Mouse (Mus musculus): ENCODE measurements around the gene Odaph. TPM values are rescaled to one million over a fixed set of nuclear protein-coding genes. Genes with fewer than 3 reads are reported as not detected.

Gene Odaph
- polyA plus RNA-seq, 1 experiment from 2014 or later: not detected

DNA sequence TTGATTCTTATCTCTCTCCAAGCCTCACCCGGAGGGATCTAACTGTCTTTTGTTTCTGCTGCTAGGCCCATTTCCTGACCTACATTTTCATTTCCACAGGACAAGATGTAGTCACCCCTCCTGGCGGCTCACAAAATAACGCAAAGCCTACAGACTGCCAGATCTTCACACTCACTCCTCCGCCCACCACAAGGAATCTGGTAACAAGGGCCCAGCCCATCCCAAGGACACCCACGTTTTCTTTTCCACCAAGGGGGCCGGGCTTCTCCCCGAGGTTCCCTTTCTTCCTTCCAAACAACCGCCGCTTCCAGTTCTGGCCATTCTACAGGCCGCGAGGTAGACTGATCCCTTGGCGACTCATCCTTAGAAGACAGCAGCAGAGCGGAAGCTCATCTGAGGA lies 7.3 kb downstream of the Odaph start:
- no peak overlapping the region for H3K4me3 ChIP-seq
- no peak for ATAC-seq (ENCODE audit: low FRiP score)
- H3K36me3 ChIP-seq: no peaks in the 10 kb centered on the region
- H3K27me3 ChIP-seq: no peaks in the 10 kb centered on the region
- 59% methylated on average over 13 of the region's 13 CpGs for WGBS
- H3K4me1 ChIP-seq: no peaks in the 10 kb centered on the region
- no peak overlapping the region for H3K27ac ChIP-seq
- H3K9me3 ChIP-seq (replicated peaks): no peaks in the 10 kb centered on the region
- no peak overlapping the region for H3K4me2 ChIP-seq (replicated peaks)
- H3K9ac ChIP-seq: no peak overlapping the region

DNA sequence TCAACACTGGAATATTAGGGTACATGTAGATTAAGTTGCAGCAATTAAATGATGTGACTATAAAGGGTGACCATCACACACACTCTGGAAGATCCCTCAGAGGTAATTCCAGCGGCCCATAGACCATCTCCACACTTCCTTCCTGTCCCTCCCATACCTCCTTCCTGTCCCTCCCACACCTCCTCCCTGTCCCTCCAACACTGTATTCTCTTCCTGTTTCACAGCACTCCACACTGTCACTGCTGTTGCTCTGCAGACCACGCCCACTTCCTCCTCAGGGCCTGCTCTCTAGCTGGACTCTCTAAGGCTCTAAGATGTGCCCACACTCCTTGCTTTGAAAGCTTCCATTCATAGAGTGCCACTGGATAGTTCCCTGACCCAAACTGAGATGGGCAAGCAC lies 13.5 kb downstream of the Odaph start:
- whole genome bisulfite sequencing: 71% methylated on average over 2 of the region's 2 CpGs
- Histone ChIP-seq H3K27me3 (no peaks in the 10 kb centered on the region), H3K9me3 (replicated peaks) (no peaks in the 10 kb centered on the region), H3K4me1 (no peaks in the 10 kb centered on the region), H3K9ac (no peak overlapping the region), H3K27ac (no peak overlapping the region), H3K4me2 (replicated peaks) (no peak overlapping the region), H3K4me3 (no peak overlapping the region), H3K36me3 (no peaks in the 10 kb centered on the region)
- ATAC-seq (ENCODE audit: low FRiP score): no peak

DNA sequence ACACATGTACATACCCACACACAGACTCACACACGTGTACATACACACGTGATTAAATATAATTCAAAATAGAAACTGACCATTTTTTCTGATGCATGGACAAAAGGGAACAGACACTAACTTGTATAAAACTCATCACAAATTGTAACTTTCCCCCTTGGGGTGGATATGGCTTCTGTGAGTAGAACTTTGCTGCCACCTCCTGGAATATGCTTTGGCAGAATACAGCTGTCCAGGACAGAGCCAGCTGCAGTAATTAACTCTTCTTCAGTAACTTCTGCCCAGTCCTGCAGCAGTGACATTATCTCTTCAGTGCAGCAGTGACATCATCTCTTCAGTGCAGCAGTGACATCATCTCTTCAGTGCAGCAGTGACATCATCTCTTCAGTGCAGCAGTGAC lies 15.7 kb downstream of the Odaph start:
- Histone ChIP-seq H3K36me3 (no peaks in the 10 kb centered on the region), H3K4me2 (replicated peaks) (no peak overlapping the region), H3K9me3 (replicated peaks) (no peaks in the 10 kb centered on the region), H3K4me3 (no peak overlapping the region), H3K4me1 (no peaks in the 10 kb centered on the region), H3K27me3 (no peaks in the 10 kb centered on the region), H3K9ac (no peak overlapping the region), H3K27ac (no peak overlapping the region)
- no peak for ATAC-seq (ENCODE audit: low FRiP score)
- 63% methylated on average over 2 of the region's 2 CpGs for WGBS

DNA sequence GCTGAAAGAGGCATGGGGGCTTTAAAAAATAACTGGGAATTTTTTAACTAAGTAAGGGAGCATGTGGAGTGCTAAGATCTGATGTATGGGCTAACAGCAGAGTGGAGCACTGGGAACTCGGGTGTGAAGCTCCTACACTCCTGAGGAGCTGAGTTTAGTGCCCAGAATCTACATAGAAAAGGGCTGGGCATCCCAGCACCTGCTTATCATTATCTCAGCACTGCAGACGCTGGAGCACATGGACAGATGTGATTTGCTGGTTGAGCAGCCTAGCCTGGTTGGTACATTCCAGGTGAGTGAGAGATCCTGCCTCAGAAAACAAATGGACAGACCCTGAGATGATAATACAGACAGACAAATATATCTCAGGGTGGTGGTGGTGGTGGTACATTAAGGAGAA lies 22.6 kb downstream of the Odaph start:
- no peak overlapping the region for H3K27ac ChIP-seq
- no peak overlapping the region for H3K4me2 ChIP-seq (replicated peaks)
- H3K36me3 ChIP-seq: no peaks in the 10 kb centered on the region
- no peak overlapping the region for H3K4me3 ChIP-seq
- H3K9me3 ChIP-seq (replicated peaks): no peaks in the 10 kb centered on the region
- 40% methylated on average over 2 of the region's 2 CpGs for WGBS
- ATAC-seq (ENCODE audit: low FRiP score): no peak
- H3K9ac ChIP-seq: no peak overlapping the region
- no peaks in the 10 kb centered on the region for H3K27me3 ChIP-seq
- H3K4me1 ChIP-seq: no peaks in the 10 kb centered on the region

DNA sequence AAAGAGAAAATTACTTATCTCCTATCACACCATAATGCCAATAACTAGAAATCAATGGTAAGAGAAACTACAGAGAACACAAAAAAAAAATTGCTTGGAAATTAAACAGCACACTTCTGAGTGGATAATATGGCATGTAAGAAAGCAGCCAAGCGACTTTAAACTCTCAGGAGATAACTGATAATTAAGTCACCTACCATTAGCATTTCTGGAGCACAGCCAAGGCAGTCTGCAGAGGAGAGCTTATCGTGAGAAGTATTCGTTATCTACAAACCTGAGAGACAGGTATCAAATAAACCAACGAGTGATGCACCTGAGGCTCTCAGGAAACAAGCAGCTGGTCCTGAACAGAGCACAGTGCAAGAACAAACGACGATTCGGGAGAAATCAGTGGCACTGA lies 24.5 kb downstream of the Odaph start:
- H3K27me3 ChIP-seq: no peaks in the 10 kb centered on the region
- no peak overlapping the region for H3K4me2 ChIP-seq (replicated peaks)
- 78% methylated on average over 7 of the region's 7 CpGs for WGBS
- no peaks in the 10 kb centered on the region for H3K9me3 ChIP-seq (replicated peaks)
- H3K36me3 ChIP-seq: no peaks in the 10 kb centered on the region
- no peak for ATAC-seq (ENCODE audit: low FRiP score)
- H3K4me1 ChIP-seq: no peaks in the 10 kb centered on the region
- no peak overlapping the region for H3K4me3 ChIP-seq
- H3K27ac ChIP-seq: no peak overlapping the region
- H3K9ac ChIP-seq: no peak overlapping the region

DNA sequence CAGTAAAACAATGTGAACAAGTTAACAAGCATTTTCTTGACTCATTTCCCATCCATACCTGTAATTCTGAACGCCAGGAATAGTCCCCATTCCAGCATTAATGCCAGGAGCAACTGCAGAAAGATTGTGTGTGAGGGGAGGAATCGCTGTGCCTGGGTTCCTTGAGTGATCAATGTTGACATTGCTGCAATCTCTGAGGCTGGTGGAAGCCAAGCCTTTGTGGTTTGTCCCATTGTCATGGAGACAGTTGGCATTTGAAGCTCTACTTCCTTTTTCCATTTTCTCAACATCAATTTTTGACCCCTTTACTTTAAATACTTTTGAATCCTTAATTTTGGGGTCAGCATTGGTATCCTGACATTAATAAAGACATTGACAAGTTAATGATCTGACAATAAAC lies 32.7 kb downstream of the Odaph start:
- Histone ChIP-seq H3K4me2 (replicated peaks) (no peak overlapping the region), H3K4me3 (no peak overlapping the region), H3K27ac (no peak overlapping the region), H3K27me3 (no peaks in the 10 kb centered on the region), H3K36me3 (no peaks in the 10 kb centered on the region), H3K9me3 (replicated peaks) (no peaks in the 10 kb centered on the region), H3K9ac (no peak overlapping the region), H3K4me1 (no peaks in the 10 kb centered on the region)
- WGBS: 66% methylated on average over 2 of the region's 2 CpGs
- no peak for ATAC-seq (ENCODE audit: low FRiP score)

DNA sequence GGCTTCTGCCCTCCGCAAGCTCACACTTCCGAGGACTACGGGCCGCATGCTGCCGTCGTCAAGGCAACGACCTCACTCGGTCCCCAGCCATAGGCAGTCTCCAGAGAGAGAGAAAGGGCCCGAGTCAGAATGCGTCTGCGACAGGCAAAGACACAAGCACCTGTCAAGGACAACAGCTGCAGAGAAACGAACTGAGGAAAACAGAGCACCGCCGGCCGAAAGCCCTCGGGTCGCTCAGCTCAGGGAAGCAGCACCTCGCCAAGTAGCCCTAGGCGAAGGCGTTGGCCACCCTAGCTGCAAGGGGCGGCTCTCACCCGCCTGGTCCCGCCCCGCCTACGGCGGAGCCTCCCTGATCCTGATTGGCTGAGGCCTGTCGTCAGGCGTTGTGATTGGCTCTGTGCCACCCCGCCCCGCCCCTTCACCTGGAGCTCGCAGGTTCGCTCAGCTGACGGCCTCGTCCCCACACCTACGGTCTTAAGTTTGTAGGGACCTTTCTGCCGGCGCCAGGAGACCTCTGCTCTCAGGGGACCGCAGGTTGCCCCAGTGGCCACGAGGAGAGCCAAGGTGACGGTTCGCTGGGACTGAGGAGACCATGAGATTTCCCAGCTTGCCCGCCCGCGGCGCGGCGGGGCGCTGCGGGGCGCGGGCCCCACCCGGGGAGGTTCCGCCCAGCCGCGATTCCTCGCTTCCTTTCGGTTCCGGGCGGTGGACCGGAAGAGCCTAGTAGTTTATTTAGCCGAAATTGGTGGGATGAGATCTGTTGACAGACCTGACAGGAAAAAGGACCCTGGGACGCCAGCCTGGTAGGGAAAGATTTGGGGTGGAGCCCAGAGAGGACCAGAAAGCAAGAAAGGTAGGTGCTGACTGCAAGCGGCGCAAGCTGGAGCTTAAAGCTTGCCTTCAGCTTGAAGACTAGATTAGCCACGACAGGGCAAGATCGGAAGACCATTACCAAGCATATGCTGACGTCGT lies 55.4 kb downstream of the Odaph start:
- H3K27ac ChIP-seq: no peak overlapping the region

DNA sequence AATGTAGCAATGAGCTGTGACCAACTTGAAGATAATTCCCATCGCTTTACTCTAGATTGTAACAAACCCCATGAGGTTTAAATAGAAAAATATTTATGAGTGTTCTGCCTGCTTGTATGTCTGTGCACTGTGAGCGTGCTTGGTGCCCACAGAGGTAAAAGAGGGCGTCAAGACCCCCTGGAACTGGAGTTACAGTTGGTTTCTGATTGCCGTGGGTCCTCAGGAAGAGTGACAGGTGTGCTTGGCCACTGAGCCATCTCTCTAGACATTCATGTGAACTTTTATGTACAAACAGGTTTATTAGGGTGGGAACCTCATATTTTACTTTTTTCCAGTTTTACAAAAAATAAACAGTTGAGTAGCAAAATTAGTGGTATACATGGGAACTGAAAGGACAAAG lies 56.5 kb downstream of the Odaph start, which contains the start of gene Cdkl2:
Cdkl2 (minus strand) TSS at position 101 of the 400 bp plus-strand sequence.
- WGBS: 73% methylated on average over 4 of the region's 4 CpGs
- H3K4me1 ChIP-seq: 0 out of 2 replicates have a peak, but pooled peaks cover 3% of the 10 kb centered on the region
- H3K9me3 ChIP-seq (replicated peaks): no peaks in the 10 kb centered on the region
- H3K4me3 ChIP-seq: peak within 1 kb of the TSS; percentile 63
- no peak for ATAC-seq (ENCODE audit: low FRiP score)
- no peaks in the 10 kb centered on the region for H3K36me3 ChIP-seq
- no peak within 1 kb of the TSS for H3K27ac ChIP-seq
- H3K4me2 ChIP-seq (replicated peaks): peak within 1 kb of the TSS; percentile 91
- peaks cover 7% of the 10 kb centered on the region for H3K27me3 ChIP-seq
- H3K9ac ChIP-seq: peak within 1 kb of the TSS; percentile 32; the same call in 1 of the 2 replicates

More for the DNA sequence above, 55.4 kb downstream of the Odaph start:
- peaks cover 9% of the 10 kb centered on the region for H3K27me3 ChIP-seq
- H3K4me3 ChIP-seq: peak overlapping the region; percentile 63
- peak overlapping the region; percentile 32; the same call in 1 of the 2 replicates for H3K9ac ChIP-seq
- H3K36me3 ChIP-seq: no peaks in the 10 kb centered on the region
- WGBS: 1% methylated on average over 68 of the region's 68 CpGs
- peak overlapping the region; percentile 91 for H3K4me2 ChIP-seq (replicated peaks)
- ATAC-seq (ENCODE audit: low FRiP score): peak; percentile 99
- 0 out of 2 replicates have a peak, but pooled peaks cover 3% of the 10 kb centered on the region for H3K4me1 ChIP-seq
- no peaks in the 10 kb centered on the region for H3K9me3 ChIP-seq (replicated peaks)

Other genes with a start within 250 kb of the Odaph start
- gene Rchy1, start 24.4 kb upstream of the Odaph start, polyA plus RNA-seq (2016; fragmentation: Nextera tagmentation; extraction: Ambion mirVana): 71.0 and 74.0 TPM in 2 replicates
- gene Cdkl2, start 56.4 kb downstream of the Odaph start, polyA plus RNA-seq (2016; fragmentation: Nextera tagmentation; extraction: Ambion mirVana): 2.0 TPM in 2 replicates
- gene G3bp2, start 96.2 kb downstream of the Odaph start, polyA plus RNA-seq (2016; fragmentation: Nextera tagmentation; extraction: Ambion mirVana): 334 and 368 TPM in 2 replicates
- gene Uso1, start 150.5 kb downstream of the Odaph start, polyA plus RNA-seq (2016; fragmentation: Nextera tagmentation; extraction: Ambion mirVana): 55.4 and 55.6 TPM in 2 replicates
- not detected in 2 replicates for gene U90926, start 227.9 kb downstream of the Odaph start, polyA plus RNA-seq (2016; fragmentation: Nextera tagmentation; extraction: Ambion mirVana)

Measured in hindbrain, embryonic 12.5 days (tissue).